Mouse (Mus musculus): Measurements from ENCODE around the gene Ddx46.

GRCm38 (mm10) chr13:55604606-55605005 is 30.2 kb upstream of the Ddx46 start:
- TF ChIP-seq FOSL1 (IDR thresholded peaks at IDR 0.05; ENCODE audit: insufficient read depth, low read length, poor library complexity, severe bottlenecking): no peak
- no peak for TF ChIP-seq MAX (IDR thresholded peaks at IDR 0.05)
- no peak for TF ChIP-seq CTCF (IDR thresholded peaks at IDR 0.05; ENCODE audit: control insufficient read depth, insufficient read depth, insufficient read length)
- TF ChIP-seq USF1 (IDR thresholded peaks at IDR 0.05; ENCODE audit: low read depth): no peak
- no peak for TF ChIP-seq MYOD1 (IDR thresholded peaks at IDR 0.05; ENCODE audit: control insufficient read depth, insufficient read length, low read depth)
- no peak for TF ChIP-seq MYOG (IDR thresholded peaks at IDR 0.05; ENCODE audit: control insufficient read depth, extremely low read depth, insufficient read length)
- TF ChIP-seq CEBPB (IDR thresholded peaks at IDR 0.05; ENCODE audit: low read depth): no peak
